Mouse (Mus musculus): ENCODE results near the gene H2afz. TPM values are rescaled to one million over a fixed set of nuclear protein-coding genes. Genes with fewer than 3 reads are reported as not detected.
"Not testable (repeated sequence)": the region's sequence is repeated elsewhere in the genome, so short reads cannot be mapped to it uniquely, and the experiment has no call there.

The H2afz gene
- polyA plus RNA-seq, 1 experiment from 2014 or later: 2,901 TPM

GRCm38 (mm10) chr3:137891089-137891488 lies 26.8 kb downstream of the H2afz start:
- peaks cover 3% of the 10 kb centered on the region; the same call in 1 of the 2 replicates for H3K9me3 ChIP-seq
- no peak overlapping the region for H3K4me3 ChIP-seq (replicated peaks)
- H3K27ac ChIP-seq: no peak overlapping the region
- H3K4me2 ChIP-seq: no peak overlapping the region
- no peaks in the 10 kb centered on the region for H3K27me3 ChIP-seq
- H3K36me3 ChIP-seq: peaks cover 56% of the 10 kb centered on the region
- WGBS: 78% methylated on average over 3 of the region's 3 CpGs
- no peak for ATAC-seq (ENCODE audit: insufficient number of reproducible peaks, insufficient read depth, low FRiP score, low TSS enrichment, low read depth)
- no peak overlapping the region for H3K9ac ChIP-seq (replicated peaks)
- no peaks in the 10 kb centered on the region for H3K4me1 ChIP-seq (replicated peaks)

- peaks cover 60% of the 10 kb centered on the region for H3K36me3 ChIP-seq
These were observed 27.8 kb downstream of the H2afz start for GRCm38 (mm10) chr3:137892118-137892517.

GRCm38 (mm10) chr3:137893789-137894188 lies 29.5 kb downstream of the H2afz start:
- Histone ChIP-seq H3K4me2 (no peak overlapping the region), H3K27me3 (no peaks in the 10 kb centered on the region), H3K36me3 (peaks cover 68% of the 10 kb centered on the region), H3K9ac (replicated peaks) (no peak overlapping the region), H3K4me3 (replicated peaks) (no peak overlapping the region), H3K4me1 (replicated peaks) (no peaks in the 10 kb centered on the region), H3K27ac (no peak overlapping the region), H3K9me3 (peaks cover 3% of the 10 kb centered on the region; the same call in 1 of the 2 replicates)
- 92% methylated on average over 4 of the region's 4 CpGs for WGBS
- no peak for ATAC-seq (ENCODE audit: insufficient number of reproducible peaks, insufficient read depth, low FRiP score, low TSS enrichment, low read depth)

More at GRCm38 (mm10) chr3:137892118-137892517, 27.8 kb downstream of the H2afz start:
- no peak for ATAC-seq (ENCODE audit: insufficient number of reproducible peaks, insufficient read depth, low FRiP score, low TSS enrichment, low read depth)
- Histone ChIP-seq H3K4me2 (no peak overlapping the region), H3K27me3 (no peaks in the 10 kb centered on the region), H3K4me1 (replicated peaks) (no peaks in the 10 kb centered on the region), H3K4me3 (replicated peaks) (no peak overlapping the region), H3K27ac (no peak overlapping the region), H3K9me3 (peaks cover 3% of the 10 kb centered on the region; the same call in 1 of the 2 replicates), H3K9ac (replicated peaks) (no peak overlapping the region)
- WGBS: 89% methylated on average over 4 of the region's 4 CpGs

GRCm38 (mm10) chr3:137895196-137895595 lies 30.9 kb downstream of the H2afz start:
- H3K9me3 ChIP-seq: peaks cover 3% of the 10 kb centered on the region; the same call in 1 of the 2 replicates
- no peak overlapping the region for H3K4me2 ChIP-seq
- H3K4me3 ChIP-seq (replicated peaks): no peak overlapping the region
- no peak for ATAC-seq (ENCODE audit: insufficient number of reproducible peaks, insufficient read depth, low FRiP score, low TSS enrichment, low read depth)
- no peak overlapping the region for H3K9ac ChIP-seq (replicated peaks)
- peaks cover 54% of the 10 kb centered on the region for H3K36me3 ChIP-seq
- H3K4me1 ChIP-seq (replicated peaks): no peaks in the 10 kb centered on the region
- WGBS: 90% methylated on average over 3 of the region's 3 CpGs
- no peak overlapping the region for H3K27ac ChIP-seq
- H3K27me3 ChIP-seq: no peaks in the 10 kb centered on the region

- Histone ChIP-seq H3K36me3 (peaks cover 57% of the 10 kb centered on the region), H3K27me3 (no peaks in the 10 kb centered on the region), H3K9me3 (peaks cover 3% of the 10 kb centered on the region; the same call in 1 of the 2 replicates), H3K4me2 (no peak overlapping the region), H3K27ac (no peak overlapping the region), H3K4me1 (replicated peaks) (no peaks in the 10 kb centered on the region), H3K4me3 (replicated peaks) (no peak overlapping the region), H3K9ac (replicated peaks) (no peak overlapping the region)
- 58% methylated on average over 4 of the region's 4 CpGs for WGBS
- no peak for ATAC-seq (ENCODE audit: insufficient number of reproducible peaks, insufficient read depth, low FRiP score, low TSS enrichment, low read depth)
These were observed 32.1 kb downstream of the H2afz start for GRCm38 (mm10) chr3:137896386-137896785.

- no peaks in the 10 kb centered on the region for H3K4me1 ChIP-seq (replicated peaks)
- no peak overlapping the region for H3K27ac ChIP-seq
- no peak for ATAC-seq (ENCODE audit: insufficient number of reproducible peaks, insufficient read depth, low FRiP score, low TSS enrichment, low read depth)
- H3K9me3 ChIP-seq: peaks cover 3% of the 10 kb centered on the region; the same call in 1 of the 2 replicates
- no peak overlapping the region for H3K4me3 ChIP-seq (replicated peaks)
- no peak overlapping the region for H3K9ac ChIP-seq (replicated peaks)
- H3K27me3 ChIP-seq: no peaks in the 10 kb centered on the region
- H3K36me3 ChIP-seq: peaks cover 54% of the 10 kb centered on the region
- H3K4me2 ChIP-seq: no peak overlapping the region
- 88% methylated on average over 3 of the region's 3 CpGs for WGBS
These were observed 32.6 kb downstream of the H2afz start for GRCm38 (mm10) chr3:137896867-137897266.

GRCm38 (mm10) chr3:137897685-137898084 lies 33.4 kb downstream of the H2afz start:
- 92% methylated on average over 5 of the region's 5 CpGs for WGBS

GRCm38 (mm10) chr3:137900149-137900548 lies 35.9 kb downstream of the H2afz start:
- WGBS: 88% methylated on average over 10 of the region's 10 CpGs
- no peak for ATAC-seq (ENCODE audit: insufficient number of reproducible peaks, insufficient read depth, low FRiP score, low TSS enrichment, low read depth)
- H3K36me3 ChIP-seq: peaks cover 53% of the 10 kb centered on the region

More at GRCm38 (mm10) chr3:137897685-137898084, 33.4 kb downstream of the H2afz start:
- no peak for ATAC-seq (ENCODE audit: insufficient number of reproducible peaks, insufficient read depth, low FRiP score, low TSS enrichment, low read depth)
- no peak overlapping the region for H3K4me2 ChIP-seq
- no peak overlapping the region for H3K9ac ChIP-seq (replicated peaks)
- H3K36me3 ChIP-seq: peaks cover 52% of the 10 kb centered on the region
- H3K9me3 ChIP-seq: peaks cover 3% of the 10 kb centered on the region; the same call in 1 of the 2 replicates
- no peak overlapping the region for H3K4me3 ChIP-seq (replicated peaks)
- H3K27me3 ChIP-seq: no peaks in the 10 kb centered on the region
- no peak overlapping the region for H3K27ac ChIP-seq
- H3K4me1 ChIP-seq (replicated peaks): no peaks in the 10 kb centered on the region

GRCm38 (mm10) chr3:137913093-137913492 lies 48.8 kb downstream of the H2afz start:
- Histone ChIP-seq H3K36me3 (0 out of 2 replicates have a peak, but pooled peaks cover 11% of the 10 kb centered on the region), H3K4me1 (replicated peaks) (peaks cover 9% of the 10 kb centered on the region), H3K4me3 (replicated peaks) (no peak overlapping the region), H3K9ac (replicated peaks) (no peak overlapping the region), H3K9me3 (no peaks in the 10 kb centered on the region), H3K4me2 (no peak overlapping the region), H3K27me3 (no peaks in the 10 kb centered on the region), H3K27ac (no peak overlapping the region)
- 69% methylated on average over 2 of the region's 2 CpGs for WGBS
- ATAC-seq (ENCODE audit: insufficient number of reproducible peaks, insufficient read depth, low FRiP score, low TSS enrichment, low read depth): no peak

More at GRCm38 (mm10) chr3:137900149-137900548, 35.9 kb downstream of the H2afz start:
- H3K27me3 ChIP-seq: no peaks in the 10 kb centered on the region
- H3K4me2 ChIP-seq: no peak overlapping the region
- no peaks in the 10 kb centered on the region for H3K4me1 ChIP-seq (replicated peaks)
- H3K4me3 ChIP-seq (replicated peaks): no peak overlapping the region
- no peak overlapping the region for H3K27ac ChIP-seq
- H3K9me3 ChIP-seq: peaks cover 2% of the 10 kb centered on the region; the same call in 1 of the 2 replicates
- H3K9ac ChIP-seq (replicated peaks): no peak overlapping the region

GRCm38 (mm10) chr3:137914567-137914966 lies 50.3 kb downstream of the H2afz start:
- not testable (repeated sequence) for H3K27me3 ChIP-seq; H3K36me3 ChIP-seq; H3K4me3 ChIP-seq (replicated peaks); H3K4me2 ChIP-seq; H3K9me3 ChIP-seq; H3K9ac ChIP-seq (replicated peaks); H3K27ac ChIP-seq; ATAC-seq (ENCODE audit: insufficient number of reproducible peaks, insufficient read depth, low FRiP score, low TSS enrichment, low read depth)
- WGBS: no CpG with 5 or more reads among the region's 1 CpGs
- peaks cover 17% of the 10 kb centered on the region for H3K4me1 ChIP-seq (replicated peaks)

All from limb, embryonic 12.5 days (tissue).